Mouse (Mus musculus) thymus, adult 18-20 months (tissue): ENCODE data around the gene Tango2.

ENCODE experiments used
- DNase-seq, 2 experiments: peaks; one replicate each; pipeline ENCODE4 v3.0.0; 2022; ENCODE audit warnings: mixed read lengths in 2 of 2

The Tango2 gene

DNA sequence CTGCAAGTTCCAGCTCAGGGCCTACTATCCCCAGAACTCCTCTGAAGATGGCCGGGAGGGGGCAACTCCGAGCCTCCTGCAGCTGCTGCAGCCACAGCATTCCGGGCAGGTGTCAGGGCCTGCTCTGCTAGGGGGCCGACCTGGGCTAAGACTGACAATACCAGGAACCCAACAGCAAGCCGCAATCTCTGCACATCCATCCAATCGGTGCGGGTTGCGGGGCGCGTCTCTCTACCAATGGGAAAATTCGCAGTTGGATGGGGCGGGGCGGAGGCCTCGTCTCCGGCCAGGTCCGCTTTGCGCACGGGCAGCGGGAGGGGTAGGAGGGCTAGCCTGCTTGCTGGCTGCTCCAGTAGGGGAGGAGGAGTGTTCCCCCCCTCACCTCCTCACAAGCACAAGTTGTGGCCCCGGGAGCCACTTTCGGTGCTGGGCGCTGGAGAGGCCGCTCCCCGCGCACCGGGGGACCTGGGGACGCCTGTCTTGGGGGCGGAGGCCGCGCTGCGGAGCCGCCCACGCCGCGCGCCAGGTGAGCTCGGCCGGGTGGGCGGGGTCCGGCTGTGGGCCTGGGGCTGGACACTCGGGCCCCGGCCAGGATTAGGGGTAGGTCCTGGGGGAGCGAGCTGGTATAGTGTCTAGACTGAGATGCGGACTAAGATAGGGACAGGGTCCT, at the start of gene Tango2, which contains the start of gene Arvcf:
Gene Tango2, minus strand, starts transcription at position 173 of the 670 bp plus-strand sequence.
Gene Arvcf, plus strand, starts transcription at position 252 of the 670 bp plus-strand sequence.
- DNase-seq, result peak; percentile 46 to 62

- no peak for DNase-seq
These were observed 49.1 kb upstream of the Tango2 start for GRCm38 (mm10) chr16:18396791-18397621.

DNA sequence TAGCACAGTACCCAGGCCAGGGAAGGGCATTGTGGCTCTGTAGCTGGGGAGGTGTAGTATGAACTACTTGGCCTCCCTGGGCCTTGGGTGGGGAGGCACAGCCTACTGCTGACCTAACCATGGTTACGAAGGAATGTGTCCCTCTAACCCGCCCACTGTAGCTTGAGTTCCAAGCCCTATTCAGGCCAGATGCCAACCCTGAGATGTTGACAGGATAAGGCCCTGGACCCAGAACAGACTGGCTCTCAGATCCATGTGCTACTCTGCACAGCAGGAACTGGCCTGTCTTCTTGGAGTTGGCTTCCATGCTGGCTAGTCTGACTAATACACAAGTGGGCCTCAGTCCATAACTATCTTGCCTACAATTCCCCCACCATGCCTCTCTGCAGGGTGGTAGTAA, 48.3 kb upstream of the Tango2 start:
- DNase-seq, result no peak

- DNase-seq, result no peak
These were observed 47.7 kb upstream of the Tango2 start for GRCm38 (mm10) chr16:18395620-18396036.

- DNase-seq, result no peak
These were observed 47.1 kb upstream of the Tango2 start for GRCm38 (mm10) chr16:18394777-18395619.

DNA sequence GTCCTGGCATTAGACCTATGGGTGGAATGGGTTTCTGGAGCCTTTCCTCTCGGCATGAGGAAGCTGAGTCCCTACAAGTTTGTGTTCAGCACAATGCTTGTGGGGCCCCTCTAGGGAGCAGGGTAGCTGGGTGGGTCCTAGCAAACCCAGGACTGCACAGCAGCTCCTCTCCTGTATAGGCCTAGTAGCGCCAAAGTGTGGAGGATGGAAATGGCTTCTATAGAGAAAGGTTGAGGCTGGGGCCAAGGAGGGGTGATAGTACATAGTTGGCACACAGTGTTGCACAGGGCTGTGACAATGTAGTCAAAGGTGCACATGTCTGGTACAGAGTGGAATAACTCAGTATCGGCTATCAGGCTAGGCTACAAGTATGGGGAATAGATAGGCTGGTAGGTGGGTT, 46.2 kb upstream of the Tango2 start:
- DNase-seq, result no peak

- DNase-seq, result no peak
These were observed 45.7 kb upstream of the Tango2 start for GRCm38 (mm10) chr16:18393595-18393994.

GRCm38 (mm10) chr16:18392469-18393426, 44.8 kb upstream of the Tango2 start:
- DNase-seq, result peak; percentile 83

GRCm38 (mm10) chr16:18391728-18392127, 43.8 kb upstream of the Tango2 start:
- no peak for DNase-seq

GRCm38 (mm10) chr16:18391127-18391526, 43.2 kb upstream of the Tango2 start:
- peak in 1 of 2 experiments; percentile 5 for DNase-seq

GRCm38 (mm10) chr16:18390399-18390798, 42.5 kb upstream of the Tango2 start:
- no peak for DNase-seq

- peak in 1 of 2 experiments; percentile 3 for DNase-seq
These were observed 40.9 kb upstream of the Tango2 start for GRCm38 (mm10) chr16:18388583-18389435.

DNA sequence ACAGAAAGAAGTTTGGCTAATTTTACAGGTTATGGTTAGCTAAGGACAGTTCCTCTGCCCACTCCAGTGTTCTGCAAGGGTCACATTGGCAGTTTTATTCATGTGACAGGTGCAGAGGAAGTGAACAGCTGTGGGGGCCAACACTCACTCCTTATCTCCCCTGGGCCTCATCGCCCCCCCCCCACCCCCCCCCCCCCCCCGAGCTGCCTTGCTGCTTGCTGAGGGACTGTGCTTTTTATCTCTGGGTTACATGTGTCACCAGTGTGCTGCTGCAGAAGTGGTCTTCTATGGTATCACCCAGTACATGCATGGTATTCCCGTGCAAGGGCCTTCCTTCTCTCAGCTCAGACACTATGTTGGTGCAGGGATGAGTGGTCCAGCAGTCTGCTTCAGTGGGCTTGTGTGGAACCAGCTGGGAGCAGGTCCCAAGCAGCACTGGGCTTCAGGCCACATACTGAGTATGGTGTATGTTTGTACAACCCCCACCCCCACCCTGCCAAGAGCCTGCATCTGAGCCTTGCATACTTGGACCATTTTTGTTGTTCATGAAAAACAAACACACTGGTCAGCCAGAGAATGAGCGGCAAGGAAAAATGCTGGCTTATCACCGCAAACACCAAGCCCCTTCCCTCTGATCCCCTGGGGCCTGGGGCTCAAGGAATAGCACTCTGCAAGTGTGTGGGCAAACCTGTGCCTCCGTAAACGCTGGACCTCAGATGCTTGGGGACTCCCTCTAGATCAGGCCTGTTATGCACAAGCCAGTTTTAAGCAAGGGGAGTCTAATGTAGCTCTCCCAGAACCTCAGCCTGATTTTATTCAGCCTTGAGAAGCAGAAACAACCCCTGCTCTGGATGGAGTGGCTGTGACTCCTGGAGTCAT, 40.0 kb upstream of the Tango2 start:
- DNase-seq, result no peak

DNA sequence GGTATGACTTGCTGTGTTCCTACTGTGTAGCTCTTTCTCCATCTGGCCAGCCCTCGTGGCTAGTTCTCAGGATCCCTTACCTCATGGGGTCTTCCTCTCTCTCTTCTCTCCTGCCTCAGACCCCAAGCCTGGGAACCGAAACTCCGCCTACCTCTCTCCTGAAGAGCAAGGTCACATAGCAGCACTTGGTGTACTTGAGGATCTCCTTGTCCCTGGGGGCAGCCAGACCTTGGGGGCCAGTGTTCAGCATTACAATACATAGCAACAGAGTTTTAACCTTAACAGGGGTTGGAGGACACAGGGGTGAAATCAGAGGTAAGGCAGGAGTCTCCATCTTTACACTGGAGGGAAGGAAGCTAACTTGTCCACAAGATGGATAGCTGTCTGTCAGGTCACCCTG, 39.1 kb upstream of the Tango2 start:
- no peak for DNase-seq

- no peak for DNase-seq
These were observed 38.5 kb upstream of the Tango2 start for GRCm38 (mm10) chr16:18386451-18386850.

DNA sequence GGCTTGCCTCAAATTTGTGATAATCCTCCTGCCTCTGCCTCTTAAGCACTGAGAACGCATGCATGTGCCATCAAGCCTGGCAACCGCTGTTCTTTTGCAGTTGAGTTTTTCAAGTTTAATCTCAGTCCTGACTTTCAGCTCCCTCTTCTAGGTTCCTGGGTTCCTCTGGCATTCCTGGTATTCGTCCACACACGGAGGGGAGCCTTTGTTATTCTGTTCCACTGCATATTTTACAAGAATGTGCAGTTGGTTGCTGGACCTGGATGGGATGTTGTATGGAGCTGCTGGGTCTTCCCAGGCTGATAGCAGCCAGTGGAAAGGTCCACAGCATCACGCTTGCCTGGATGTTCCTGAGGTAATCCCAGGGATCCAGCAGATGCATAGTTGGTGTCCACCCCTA, 37.5 kb upstream of the Tango2 start:
- DNase-seq, result no peak

DNA sequence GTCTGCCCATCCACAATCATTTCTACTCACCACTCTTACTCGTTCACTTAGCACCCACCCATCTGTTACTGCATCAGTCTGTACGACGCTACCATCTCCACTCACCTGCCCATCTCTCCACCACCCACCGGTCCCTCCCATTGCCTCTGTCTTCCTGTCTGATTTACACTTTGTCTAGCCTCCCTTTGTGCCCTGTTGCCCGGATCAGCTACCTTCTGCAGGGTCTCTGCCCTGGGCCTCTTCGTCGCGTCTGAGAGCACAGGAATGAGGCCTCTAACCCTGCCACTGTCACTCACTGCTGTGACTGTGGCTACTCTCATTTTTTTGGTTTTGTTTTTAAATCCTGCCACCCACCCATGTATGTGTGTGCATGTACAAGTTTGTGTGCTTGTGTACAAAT, 36.8 kb upstream of the Tango2 start:
- DNase-seq, result no peak

- no peak for DNase-seq
These were observed 36.3 kb upstream of the Tango2 start for GRCm38 (mm10) chr16:18384211-18384610.

GRCm38 (mm10) chr16:18383756-18384155, 35.9 kb upstream of the Tango2 start:
- DNase-seq, result no peak
